Mouse (Mus musculus): ENCODE results near the gene Npas3. TPM values are rescaled to one million over a fixed set of nuclear protein-coding genes. Genes with fewer than 3 reads are reported as not detected.
A peak's percentile ranks its signal among the peaks of the same experiment; 100 is the strongest.

The Npas3 gene
- polyA plus RNA-seq, 1 experiment from 2014 or later: 1.8 TPM

DNA sequence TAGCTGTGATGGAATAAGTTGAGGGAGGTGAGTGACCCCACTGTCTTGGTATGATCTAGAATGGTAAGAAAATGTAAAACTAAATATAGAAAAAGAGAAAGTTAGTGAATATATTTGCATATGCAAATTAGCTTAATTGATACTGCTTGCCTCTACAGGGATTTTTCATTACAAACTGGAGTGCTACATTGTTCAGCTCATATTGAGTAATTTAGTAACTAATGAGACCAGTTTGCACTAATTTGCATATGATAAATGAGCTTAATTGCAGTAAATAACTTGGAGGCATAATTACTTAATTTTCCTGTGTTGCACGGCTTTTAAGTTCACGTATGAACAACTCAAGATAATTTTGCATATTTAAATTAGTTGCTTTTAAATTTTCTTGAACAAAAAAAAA lies 398.8 kb downstream of the Npas3 start:
- no peaks in the 10 kb centered on the region for H3K36me3 ChIP-seq
- H3K27me3 ChIP-seq (ENCODE audit: insufficient read depth, poor library complexity, severe bottlenecking): no peaks in the 10 kb centered on the region
- no peaks in the 10 kb centered on the region for H3K4me1 ChIP-seq
- H3K9me3 ChIP-seq: no peaks in the 10 kb centered on the region
- no peak for DNase-seq (ENCODE audit: low spot score)
- 84% methylated on average over 2 of the region's 2 CpGs for WGBS
- no peak overlapping the region for H3K27ac ChIP-seq
- H3K4me3 ChIP-seq: no peak overlapping the region

DNA sequence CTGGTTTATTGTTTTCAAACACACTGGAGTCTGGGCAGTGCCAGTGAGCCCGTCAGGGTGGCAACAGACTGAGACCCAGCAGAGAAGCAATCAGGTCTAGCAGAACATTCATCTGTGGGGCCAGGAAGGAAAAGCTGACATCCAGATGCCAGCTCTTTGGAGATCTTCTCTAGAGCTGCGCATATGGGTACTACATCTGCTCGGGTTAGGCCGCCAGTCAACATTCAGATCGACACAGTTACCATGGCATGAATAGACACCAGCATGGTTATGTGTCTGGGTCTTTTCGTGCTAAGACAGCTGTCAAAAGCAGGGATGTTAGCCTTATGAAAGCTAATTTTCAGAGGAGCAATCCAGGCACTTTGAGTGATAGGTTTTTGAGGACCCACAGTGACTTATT lies 407.8 kb downstream of the Npas3 start:
- H3K36me3 ChIP-seq: no peaks in the 10 kb centered on the region
- 85% methylated on average over 6 of the region's 6 CpGs for whole genome bisulfite sequencing
- H3K27ac ChIP-seq: no peak overlapping the region
- no peak for DNase-seq (ENCODE audit: low spot score)
- H3K9me3 ChIP-seq: no peaks in the 10 kb centered on the region
- no peaks in the 10 kb centered on the region for H3K27me3 ChIP-seq (ENCODE audit: insufficient read depth, poor library complexity, severe bottlenecking)
- H3K4me1 ChIP-seq: no peaks in the 10 kb centered on the region
- H3K4me3 ChIP-seq: no peak overlapping the region

DNA sequence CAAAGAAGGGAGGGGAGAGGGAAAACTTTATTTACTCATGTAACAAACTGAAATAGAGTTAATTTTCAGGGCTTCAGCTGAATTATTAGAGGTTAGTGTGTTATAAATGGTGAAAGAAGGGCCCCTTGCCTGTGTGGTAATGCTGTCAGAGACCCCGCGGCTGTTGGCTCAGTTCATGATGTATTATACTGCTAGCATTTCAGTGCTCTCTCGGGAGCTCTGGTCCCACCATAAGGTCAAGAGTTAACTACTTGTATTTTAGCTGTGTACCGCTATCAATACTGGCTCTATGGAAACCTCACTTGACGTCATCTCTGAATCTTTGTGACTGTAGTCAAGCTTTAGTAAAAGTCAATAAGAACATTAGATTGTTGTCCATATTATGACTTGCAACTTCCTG lies 415.6 kb downstream of the Npas3 start:
- 62% methylated on average over 5 of the region's 5 CpGs for WGBS
- no peaks in the 10 kb centered on the region for H3K27me3 ChIP-seq (ENCODE audit: insufficient read depth, poor library complexity, severe bottlenecking)
- no peaks in the 10 kb centered on the region for H3K4me1 ChIP-seq
- H3K4me3 ChIP-seq: no peak overlapping the region
- no peaks in the 10 kb centered on the region for H3K9me3 ChIP-seq
- H3K27ac ChIP-seq: no peak overlapping the region
- no peak for DNase-seq (ENCODE audit: low spot score)
- H3K36me3 ChIP-seq: no peaks in the 10 kb centered on the region

DNA sequence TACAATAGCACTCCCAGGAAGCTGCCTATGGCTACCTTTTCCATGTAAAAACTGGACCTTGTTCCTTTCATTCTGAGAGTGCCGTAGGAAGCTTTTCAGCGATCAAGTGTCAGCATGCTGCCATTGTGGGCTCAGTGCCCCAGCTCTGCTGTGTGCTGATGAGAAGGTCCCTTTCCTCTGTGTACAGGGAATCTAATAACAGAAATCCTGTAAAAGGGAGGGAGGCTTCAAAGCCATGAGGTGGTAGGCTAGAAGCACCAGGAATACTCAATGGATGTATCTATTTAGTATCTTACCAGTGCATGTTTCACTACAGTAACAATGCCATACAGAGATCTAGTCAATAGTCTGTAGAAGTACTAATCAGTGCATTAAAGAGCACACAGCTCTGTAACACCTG lies 423.4 kb downstream of the Npas3 start:
- no peak overlapping the region for H3K27ac ChIP-seq
- no peaks in the 10 kb centered on the region for H3K27me3 ChIP-seq (ENCODE audit: insufficient read depth, poor library complexity, severe bottlenecking)
- H3K4me3 ChIP-seq: no peak overlapping the region
- no peaks in the 10 kb centered on the region for H3K9me3 ChIP-seq
- 83% methylated on average over 2 of the region's 2 CpGs for WGBS
- no peak for DNase-seq (ENCODE audit: low spot score)
- no peaks in the 10 kb centered on the region for H3K4me1 ChIP-seq
- H3K36me3 ChIP-seq: no peaks in the 10 kb centered on the region

DNA sequence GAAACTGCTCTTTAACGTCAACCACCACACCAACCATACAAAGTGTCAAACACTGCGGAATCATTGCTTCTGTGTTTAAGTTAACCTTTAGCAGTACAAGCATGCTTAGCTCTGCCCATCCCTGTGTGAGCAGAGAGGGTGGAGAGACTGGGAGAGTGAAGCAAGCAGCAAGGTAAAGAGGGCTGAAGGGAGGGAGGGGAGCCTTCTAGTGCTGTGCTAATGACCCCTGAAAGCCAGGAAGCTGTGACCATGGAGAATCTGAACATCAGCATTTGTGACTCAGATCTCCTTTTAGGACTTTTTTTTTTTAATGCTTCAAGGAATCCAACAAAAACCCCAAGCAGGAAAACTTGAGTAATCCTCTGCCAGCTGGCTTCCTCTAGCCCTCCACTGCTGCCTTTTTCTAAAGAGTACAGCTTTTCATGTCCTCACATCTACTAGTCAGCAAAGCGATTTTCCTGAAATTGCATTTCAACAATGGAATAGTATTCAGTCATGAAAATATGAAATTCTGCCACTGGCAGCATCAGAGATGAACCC lies 428.7 kb downstream of the Npas3 start:
- Histone ChIP-seq H3K36me3 (no peaks in the 10 kb centered on the region), H3K27me3 (ENCODE audit: insufficient read depth, poor library complexity, severe bottlenecking) (no peaks in the 10 kb centered on the region), H3K4me1 (no peaks in the 10 kb centered on the region), H3K9me3 (no peaks in the 10 kb centered on the region), H3K4me3 (no peak overlapping the region), H3K27ac (no peak overlapping the region)
- 82% methylated on average over 3 of the region's 3 CpGs for WGBS
- no peak for DNase-seq (ENCODE audit: low spot score)

DNA sequence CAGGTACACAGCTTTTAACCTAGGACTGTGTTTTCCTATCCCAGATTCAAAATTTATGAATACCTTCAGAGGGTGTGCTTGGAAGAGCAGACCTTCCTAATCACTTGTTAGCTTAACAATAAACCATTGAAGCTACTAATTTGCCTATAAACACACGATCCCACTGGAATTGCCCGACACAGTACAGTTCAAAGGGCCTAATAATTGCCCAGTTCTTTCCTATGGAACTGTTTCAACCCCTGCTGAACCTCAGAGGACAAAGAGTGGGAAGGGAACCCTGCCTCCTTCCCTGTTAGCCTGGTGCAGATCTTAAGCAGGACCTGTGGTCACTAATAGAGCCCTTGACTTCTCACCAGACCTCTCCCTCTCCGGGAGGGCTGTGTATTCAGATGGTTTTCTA lies 429.7 kb downstream of the Npas3 start:
- H3K4me3 ChIP-seq: no peak overlapping the region
- no peaks in the 10 kb centered on the region for H3K9me3 ChIP-seq
- no peak for DNase-seq (ENCODE audit: low spot score)
- no peak overlapping the region for H3K27ac ChIP-seq
- 74% methylated on average over 3 of the region's 3 CpGs for WGBS
- no peaks in the 10 kb centered on the region for H3K36me3 ChIP-seq
- H3K27me3 ChIP-seq (ENCODE audit: insufficient read depth, poor library complexity, severe bottlenecking): no peaks in the 10 kb centered on the region
- H3K4me1 ChIP-seq: no peaks in the 10 kb centered on the region

DNA sequence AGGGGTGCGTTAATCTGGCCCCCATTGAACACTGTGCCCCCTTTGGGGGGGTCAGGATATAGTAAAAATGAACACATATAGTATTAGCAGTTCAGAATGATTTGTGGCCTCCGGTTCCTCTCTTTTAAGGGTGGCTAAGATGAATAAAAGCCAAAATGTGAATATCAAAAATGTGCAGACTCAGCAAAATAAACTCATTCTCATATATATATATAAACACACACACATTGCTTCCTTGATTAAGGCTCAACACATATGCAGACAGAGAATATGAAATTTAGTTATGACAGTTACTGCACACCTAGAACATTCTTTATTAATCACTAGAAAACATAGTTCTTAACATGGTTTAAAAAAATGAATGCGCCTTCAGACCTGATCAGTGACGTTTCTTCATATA lies 430.7 kb downstream of the Npas3 start:
- 91% methylated on average over 4 of the region's 4 CpGs for WGBS
- no peaks in the 10 kb centered on the region for H3K27me3 ChIP-seq (ENCODE audit: insufficient read depth, poor library complexity, severe bottlenecking)

DNA sequence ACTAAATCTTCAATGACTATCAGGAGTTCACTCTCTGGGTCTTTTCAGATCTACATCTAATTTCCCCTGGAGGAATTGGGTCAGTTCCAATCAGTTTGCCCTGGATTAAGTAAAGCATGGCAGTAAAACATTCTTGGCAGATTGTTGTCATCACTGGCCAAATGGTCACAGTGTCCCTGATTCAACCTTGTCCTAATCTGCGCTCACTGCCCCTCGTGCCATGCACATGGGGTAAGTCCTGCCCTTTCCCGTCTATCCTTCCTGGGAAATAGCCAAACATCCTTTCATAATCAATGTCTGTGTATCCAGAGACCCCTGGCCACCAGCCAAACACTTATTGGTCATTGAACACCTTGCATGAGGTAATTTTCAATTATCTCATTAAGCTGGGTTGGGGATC lies 432.0 kb downstream of the Npas3 start:
- Histone ChIP-seq H3K4me1 (no peaks in the 10 kb centered on the region), H3K9me3 (no peaks in the 10 kb centered on the region), H3K27ac (no peak overlapping the region), H3K27me3 (ENCODE audit: insufficient read depth, poor library complexity, severe bottlenecking) (no peaks in the 10 kb centered on the region), H3K4me3 (no peak overlapping the region), H3K36me3 (no peaks in the 10 kb centered on the region)
- 75% methylated on average over 3 of the region's 3 CpGs for WGBS
- DNase-seq (ENCODE audit: low spot score): no peak

More for the DNA sequence above, 430.7 kb downstream of the Npas3 start:
- H3K4me3 ChIP-seq: no peak overlapping the region
- H3K4me1 ChIP-seq: no peaks in the 10 kb centered on the region
- H3K27ac ChIP-seq: no peak overlapping the region
- DNase-seq (ENCODE audit: low spot score): no peak
- H3K9me3 ChIP-seq: no peaks in the 10 kb centered on the region
- H3K36me3 ChIP-seq: no peaks in the 10 kb centered on the region

DNA sequence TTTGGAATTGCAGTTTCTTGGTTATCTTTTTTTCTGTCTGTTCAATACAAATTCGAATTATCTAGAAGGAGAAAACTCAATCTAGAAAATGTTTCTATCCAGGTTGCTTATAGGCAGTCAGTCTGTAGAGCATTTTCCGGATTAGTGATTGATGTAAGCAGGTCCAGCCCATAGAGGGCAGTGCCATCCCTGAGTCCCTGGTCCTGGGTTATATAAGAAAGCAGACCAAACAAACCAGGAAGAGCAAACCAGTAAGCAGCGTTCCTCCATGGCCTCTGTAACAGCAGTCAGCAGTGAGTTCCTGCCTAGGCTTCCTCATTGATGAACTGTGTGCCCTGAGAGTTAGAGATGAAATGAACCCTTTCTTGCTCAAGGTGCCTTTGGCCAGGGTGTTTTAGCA lies 433.6 kb downstream of the Npas3 start:
- H3K9me3 ChIP-seq: no peaks in the 10 kb centered on the region
- no peak overlapping the region for H3K27ac ChIP-seq
- H3K4me1 ChIP-seq: no peaks in the 10 kb centered on the region
- H3K27me3 ChIP-seq (ENCODE audit: insufficient read depth, poor library complexity, severe bottlenecking): no peaks in the 10 kb centered on the region
- no peak overlapping the region for H3K4me3 ChIP-seq
- H3K36me3 ChIP-seq: no peaks in the 10 kb centered on the region
- WGBS: 41% methylated on average over 3 of the region's 3 CpGs
- DNase-seq (ENCODE audit: low spot score): peak; percentile 74

DNA sequence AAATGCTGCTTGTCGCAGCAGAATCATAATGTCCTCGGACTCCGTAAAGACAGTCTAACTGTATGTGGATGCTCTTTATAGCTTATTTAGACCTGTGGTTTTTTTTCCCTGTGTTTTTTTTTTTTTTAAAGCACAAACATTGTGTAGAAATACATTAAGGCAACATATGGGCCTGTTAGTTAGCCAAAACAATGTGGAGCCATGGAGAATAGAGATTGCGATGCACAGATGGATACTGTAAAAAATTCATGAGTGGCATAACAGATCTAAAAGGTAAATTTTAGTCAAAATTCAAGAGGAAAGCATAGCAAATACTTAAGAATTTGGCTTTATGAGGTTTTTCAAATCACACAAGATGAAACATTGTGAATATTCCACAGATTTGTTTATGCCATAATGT lies 444.0 kb downstream of the Npas3 start:
- H3K4me3 ChIP-seq: no peak overlapping the region
- DNase-seq (ENCODE audit: low spot score): no peak
- no peaks in the 10 kb centered on the region for H3K9me3 ChIP-seq
- H3K27ac ChIP-seq: no peak overlapping the region
- H3K27me3 ChIP-seq (ENCODE audit: insufficient read depth, poor library complexity, severe bottlenecking): no peaks in the 10 kb centered on the region
- WGBS: 92% methylated on average over 4 of the region's 4 CpGs
- no peaks in the 10 kb centered on the region for H3K36me3 ChIP-seq
- no peaks in the 10 kb centered on the region for H3K4me1 ChIP-seq

DNA sequence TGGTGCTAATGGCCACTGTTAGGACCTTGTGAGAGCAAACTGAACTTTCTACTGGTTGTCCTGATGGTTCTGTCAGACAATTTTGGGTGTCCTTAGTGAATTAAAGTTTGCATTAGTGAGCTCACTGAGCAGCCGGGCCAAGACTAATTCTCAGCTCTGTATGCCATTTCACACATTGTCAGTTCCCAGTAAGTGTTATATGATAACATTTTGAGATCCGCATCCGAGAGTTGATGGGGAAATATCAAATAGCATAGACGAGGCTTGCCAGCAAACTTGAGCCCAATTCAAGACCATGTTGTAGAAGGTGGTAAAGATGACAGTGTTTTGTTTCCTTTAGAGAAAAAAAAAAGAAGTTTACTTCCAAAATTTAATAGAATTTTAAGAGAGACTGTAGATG lies 445.9 kb downstream of the Npas3 start:
- no peak for DNase-seq (ENCODE audit: low spot score)

DNA sequence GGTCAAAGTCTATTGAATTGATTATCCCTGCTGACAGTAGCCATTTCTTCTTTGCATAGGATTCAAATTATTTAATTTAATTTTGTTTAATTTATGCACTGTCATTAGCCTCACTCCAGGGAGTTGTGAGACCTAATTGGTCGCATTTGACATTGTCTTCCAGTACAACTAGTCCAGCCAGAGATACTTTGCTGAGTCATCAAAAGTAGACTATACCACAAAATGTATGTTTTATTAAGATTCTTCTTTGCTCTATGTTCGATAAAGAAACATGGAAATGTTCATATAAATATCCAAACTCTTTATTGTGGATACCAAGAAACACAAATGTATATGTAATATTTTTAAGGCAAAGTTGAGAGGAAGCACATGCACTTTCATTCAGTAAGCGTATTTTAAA lies 446.8 kb downstream of the Npas3 start:
- DNase-seq (ENCODE audit: low spot score): no peak
- 83% methylated on average over 3 of the region's 3 CpGs for WGBS
- H3K27me3 ChIP-seq (ENCODE audit: insufficient read depth, poor library complexity, severe bottlenecking): no peaks in the 10 kb centered on the region

More for the DNA sequence above, 445.9 kb downstream of the Npas3 start:
- H3K4me1 ChIP-seq: no peaks in the 10 kb centered on the region
- no peaks in the 10 kb centered on the region for H3K9me3 ChIP-seq
- H3K36me3 ChIP-seq: no peaks in the 10 kb centered on the region
- WGBS: 77% methylated on average over 4 of the region's 4 CpGs
- no peak overlapping the region for H3K27ac ChIP-seq
- H3K27me3 ChIP-seq (ENCODE audit: insufficient read depth, poor library complexity, severe bottlenecking): no peaks in the 10 kb centered on the region
- no peak overlapping the region for H3K4me3 ChIP-seq

DNA sequence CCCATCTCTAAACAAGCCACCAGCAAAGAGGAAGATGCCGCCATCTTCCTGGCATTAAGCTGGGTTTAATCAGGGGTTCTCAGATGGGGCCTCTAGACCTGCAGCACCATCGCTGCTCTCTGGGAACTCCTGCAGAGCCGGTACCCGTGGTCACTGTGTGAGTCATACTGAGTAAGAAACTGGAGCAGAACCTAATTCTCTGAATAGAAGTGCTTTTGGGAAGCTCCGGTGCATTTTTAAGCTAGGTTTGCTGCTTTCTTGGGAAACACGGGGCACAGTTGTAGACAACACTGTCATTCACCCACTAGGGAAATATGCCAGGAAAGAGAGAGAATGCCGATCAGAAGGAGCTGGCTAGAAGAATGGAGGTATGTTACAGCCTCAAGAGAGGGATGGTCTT lies 449.2 kb downstream of the Npas3 start:
- H3K4me3 ChIP-seq: no peak overlapping the region
- DNase-seq (ENCODE audit: low spot score): no peak
- no peaks in the 10 kb centered on the region for H3K36me3 ChIP-seq
- 75% methylated on average over 7 of the region's 7 CpGs for WGBS
- H3K4me1 ChIP-seq: no peaks in the 10 kb centered on the region
- H3K27me3 ChIP-seq (ENCODE audit: insufficient read depth, poor library complexity, severe bottlenecking): no peaks in the 10 kb centered on the region
- no peak overlapping the region for H3K27ac ChIP-seq
- H3K9me3 ChIP-seq: no peaks in the 10 kb centered on the region

More for the DNA sequence above, 446.8 kb downstream of the Npas3 start:
- H3K4me3 ChIP-seq: no peak overlapping the region
- H3K9me3 ChIP-seq: no peaks in the 10 kb centered on the region
- no peaks in the 10 kb centered on the region for H3K36me3 ChIP-seq
- no peaks in the 10 kb centered on the region for H3K4me1 ChIP-seq
- no peak overlapping the region for H3K27ac ChIP-seq

DNA sequence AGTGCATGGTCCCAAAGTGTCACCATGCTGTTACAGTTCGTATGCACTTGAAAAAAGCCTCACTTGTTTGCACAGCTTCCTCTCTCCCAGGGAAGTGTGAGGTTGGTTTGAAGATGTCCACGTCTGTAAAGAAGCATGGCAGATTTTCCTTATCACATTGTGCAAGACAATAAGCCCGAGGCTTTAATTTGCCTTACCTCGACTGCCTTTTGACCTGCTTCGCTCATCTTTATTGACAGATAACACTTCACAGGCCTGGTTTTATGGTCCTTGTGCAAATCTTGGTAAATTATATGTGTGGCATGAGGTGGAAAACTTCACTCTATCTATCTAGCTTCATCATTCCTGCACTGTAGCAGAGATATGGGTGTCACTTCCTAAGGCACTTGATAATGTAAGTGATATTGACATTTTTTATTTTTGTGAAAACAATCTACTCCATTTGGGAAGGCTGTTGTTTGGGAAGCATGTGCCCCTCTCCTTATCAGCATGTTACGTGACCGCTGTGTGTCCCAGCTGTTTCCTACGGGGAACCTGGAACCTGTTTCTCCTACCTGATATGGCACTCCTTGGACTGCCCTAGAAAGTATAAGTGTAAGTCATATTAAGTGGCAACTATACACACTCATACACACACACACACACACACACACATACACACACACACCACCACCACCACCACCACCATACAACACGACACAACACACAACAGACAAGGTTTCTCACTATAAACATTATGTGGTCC lies 450.2 kb downstream of the Npas3 start:
- Histone ChIP-seq H3K9me3 (no peaks in the 10 kb centered on the region), H3K4me1 (no peaks in the 10 kb centered on the region), H3K27me3 (ENCODE audit: insufficient read depth, poor library complexity, severe bottlenecking) (no peaks in the 10 kb centered on the region), H3K27ac (no peak overlapping the region), H3K4me3 (no peak overlapping the region), H3K36me3 (no peaks in the 10 kb centered on the region)
- no peak for DNase-seq (ENCODE audit: low spot score)
- 75% methylated on average over 9 of the region's 9 CpGs for WGBS
